In the genomic region with DNA sequence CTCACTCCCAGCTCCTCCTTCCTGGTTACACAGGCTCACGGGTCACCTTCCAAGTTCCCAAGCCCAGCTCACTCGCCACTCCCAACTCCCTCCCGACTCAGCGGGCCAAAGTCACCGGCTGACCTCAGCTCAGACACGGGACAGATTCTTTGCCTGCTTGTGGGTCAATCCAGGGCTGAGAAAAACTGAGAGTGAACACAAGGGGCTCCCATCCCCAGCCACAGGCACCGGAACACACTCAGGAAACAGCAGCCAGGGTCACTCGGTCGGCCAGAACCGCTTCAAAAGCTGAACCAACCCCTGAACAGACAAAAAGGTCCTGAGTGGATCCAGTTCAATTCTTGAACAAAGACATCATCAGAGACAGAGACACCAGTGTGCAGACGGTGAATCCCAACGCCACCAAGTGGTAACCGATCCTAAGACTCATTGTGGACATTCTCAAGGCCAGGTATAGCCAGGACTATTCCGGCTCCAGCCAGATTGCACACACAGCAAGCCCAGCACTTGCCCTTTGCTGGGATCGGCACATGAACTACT, we compare ENCODE assay signal across 10 mouse cellular contexts.
DNase-seq lines count a peak whose midpoint lies in the region; ATAC-seq and TF ChIP-seq lines count a peak whose summit lies in the region.
"Had no signal": no experiment of that assay in that cellular context is flagged by ENCODE, and none has a peak within 500 bp of the region (broad histone marks: within the 10 kb centered on the region; RNA-seq: fewer than 3 reads in every experiment).

No protein-coding gene starts in this region.

- ATAC-seq in neural tube, embryonic 11.5 days (ENCODE audit: insufficient read depth, low FRiP score, low TSS enrichment), result no peak
- ATAC-seq in neural tube, embryonic 15.5 days (ENCODE audit: low FRiP score), result no peak
- ATAC-seq in stomach, postnatal 0 days (ENCODE audit: low FRiP score, low TSS enrichment), result peak; percentile 74
- no peak for ATAC-seq in midbrain, embryonic 16.5 days

- DNase-seq in cerebellum, adult 18-20 months, result peak; percentile 49 to 53
- no peak for DNase-seq in cerebellum, postnatal 10 days
- peak; percentile 11 for DNase-seq in neural tube, embryonic 11.5 days (ENCODE audit: low spot score)
- peak; percentile 37 to 60 for DNase-seq in heart, postnatal 14 days
- peak; percentile 67 for DNase-seq in stomach, postnatal 0 days (ENCODE audit: low spot score)
- no peak for DNase-seq in frontal cortex, adult 2 months (ENCODE audit: extremely low spot score in 1 of 2, low spot score in 1 of 2)
- DNase-seq: B cell, adult 2 months; liver, embryonic 13.5 days had no signal

- no peak overlapping the region for H3K27ac ChIP-seq in neural tube, embryonic 11.5 days (ENCODE audit: low read depth, low read length)
- no peak overlapping the region for H3K27ac ChIP-seq in neural tube, embryonic 15.5 days (replicated peaks)
- peak overlapping the region; percentile 18; the same call in 1 of the 2 replicates for H3K27ac ChIP-seq in stomach, postnatal 0 days (replicated peaks)
- no peak overlapping the region for H3K27ac ChIP-seq in midbrain, embryonic 16.5 days (ENCODE audit: low read length)
- H3K27ac ChIP-seq: liver, embryonic 13.5 days had no signal

- no peak for TF ChIP-seq EP300 in stomach, postnatal 0 days (optimal IDR thresholded peaks at IDR 0.05)

- H3K27me3 ChIP-seq in neural tube, embryonic 11.5 days (ENCODE audit: control insufficient read depth, insufficient read depth, low read length), result no peaks in the 10 kb centered on the region
- no peaks in the 10 kb centered on the region for H3K27me3 ChIP-seq in neural tube, embryonic 15.5 days (replicated peaks)
- H3K27me3 ChIP-seq in stomach, postnatal 0 days (ENCODE audit: control insufficient read depth, insufficient read depth, low read length), result no peaks in the 10 kb centered on the region
- H3K27me3 ChIP-seq in midbrain, embryonic 16.5 days (ENCODE audit: control insufficient read depth, insufficient read depth, low read depth, low read length), result no peaks in the 10 kb centered on the region
- H3K27me3 ChIP-seq: liver, embryonic 13.5 days had no signal

- no peak overlapping the region for H3K4me2 ChIP-seq in neural tube, embryonic 11.5 days (ENCODE audit: low read depth)
- no peak overlapping the region for H3K4me2 ChIP-seq in neural tube, embryonic 15.5 days
- no peak overlapping the region for H3K4me2 ChIP-seq in stomach, postnatal 0 days (replicated peaks; ENCODE audit: low read depth)
- no peak overlapping the region for H3K4me2 ChIP-seq in midbrain, embryonic 16.5 days (ENCODE audit: low read length)
- H3K4me2 ChIP-seq: liver, embryonic 13.5 days had no signal

- 56% methylated on average over 15 of the region's 15 CpGs for WGBS in neural tube, embryonic 11.5 days
- WGBS in neural tube, embryonic 15.5 days, result 68% methylated on average over 15 of the region's 15 CpGs
- 57% methylated on average over 15 of the region's 15 CpGs for WGBS in stomach, postnatal 0 days
- WGBS in midbrain, embryonic 16.5 days, result 57% methylated on average over 15 of the region's 15 CpGs

- no peak overlapping the region for H3K4me3 ChIP-seq in neural tube, embryonic 11.5 days (ENCODE audit: low read depth, low read length)
- H3K4me3 ChIP-seq in neural tube, embryonic 15.5 days (replicated peaks), result no peak overlapping the region
- H3K4me3 ChIP-seq in stomach, postnatal 0 days (ENCODE audit: low read depth, low read length), result no peak overlapping the region
- H3K4me3 ChIP-seq in midbrain, embryonic 16.5 days (ENCODE audit: low read depth, low read length), result no peak overlapping the region
- H3K4me3 ChIP-seq: liver, embryonic 13.5 days had no signal

- no peaks in the 10 kb centered on the region for H3K4me1 ChIP-seq in neural tube, embryonic 11.5 days (ENCODE audit: control insufficient read depth, insufficient read depth, low read length)
- H3K4me1 ChIP-seq in neural tube, embryonic 15.5 days, result peaks cover 6% of the 10 kb centered on the region
- H3K4me1 ChIP-seq in stomach, postnatal 0 days (replicated peaks; ENCODE audit: control insufficient read depth, insufficient read depth), result no peaks in the 10 kb centered on the region
- H3K4me1 ChIP-seq in midbrain, embryonic 16.5 days (ENCODE audit: control insufficient read depth, insufficient read depth, low read length), result no peaks in the 10 kb centered on the region

- H3K9me3 ChIP-seq in neural tube, embryonic 11.5 days (ENCODE audit: control insufficient read depth, low read length), result no peaks in the 10 kb centered on the region
- no peaks in the 10 kb centered on the region for H3K9me3 ChIP-seq in neural tube, embryonic 15.5 days (replicated peaks)
- H3K9me3 ChIP-seq in stomach, postnatal 0 days (ENCODE audit: control insufficient read depth, low read length), result no peaks in the 10 kb centered on the region
- no peaks in the 10 kb centered on the region for H3K9me3 ChIP-seq in midbrain, embryonic 16.5 days (replicated peaks; ENCODE audit: control insufficient read depth, low read length, poor library complexity, severe bottlenecking)
- H3K9me3 ChIP-seq: liver, embryonic 13.5 days had no signal

- intact Hi-C loops in heart, postnatal 14 days (cut with DNase I), result no loop called here

- no peaks in the 10 kb centered on the region for H3K36me3 ChIP-seq in neural tube, embryonic 11.5 days (ENCODE audit: control insufficient read depth, insufficient read depth, low read length)
- 0 out of 2 replicates have a peak, but pooled peaks cover 2% of the 10 kb centered on the region for H3K36me3 ChIP-seq in neural tube, embryonic 15.5 days
- no peaks in the 10 kb centered on the region for H3K36me3 ChIP-seq in stomach, postnatal 0 days (ENCODE audit: control insufficient read depth, insufficient read depth, low read length)
- no peaks in the 10 kb centered on the region; the same call in 1 of the 2 replicates for H3K36me3 ChIP-seq in midbrain, embryonic 16.5 days (ENCODE audit: control insufficient read depth, insufficient read depth, low read length)

- peak; percentile 27; the same call in 1 of the 2 replicates for TF ChIP-seq CTCF in stomach, postnatal 0 days (IDR thresholded peaks at IDR 0.05; ENCODE audit: low read depth)

- no peak overlapping the region for H3K9ac ChIP-seq in neural tube, embryonic 11.5 days (ENCODE audit: low read length)
- no peak overlapping the region for H3K9ac ChIP-seq in neural tube, embryonic 15.5 days (replicated peaks)
- peak overlapping the region; percentile 18; the same call in 1 of the 2 replicates for H3K9ac ChIP-seq in stomach, postnatal 0 days (ENCODE audit: low read length)
- H3K9ac ChIP-seq in midbrain, embryonic 16.5 days (ENCODE audit: low read depth, low read length), result no peak overlapping the region
- H3K9ac ChIP-seq: liver, embryonic 13.5 days had no signal

Comparison
In these comparisons a context has a peak if more than half of its experiments do, and no peak if none do; other contexts are left out.
1. DNase-seq: peak in cerebellum, adult 18-20 months (2 of 2), neural tube, embryonic 11.5 days (single experiment), heart, postnatal 14 days (2 of 2) and stomach, postnatal 0 days (single experiment); none in cerebellum, postnatal 10 days (0 of 2) and frontal cortex, adult 2 months (0 of 2).